Mouse (Mus musculus): ENCODE results near the gene Cdca5. TPM values are rescaled to one million over a fixed set of nuclear protein-coding genes. Genes with fewer than 3 reads are reported as not detected.

Cdca5 gene
- polyA plus RNA-seq, 1 experiment from 2014 or later, result 50.8 TPM

DNA sequence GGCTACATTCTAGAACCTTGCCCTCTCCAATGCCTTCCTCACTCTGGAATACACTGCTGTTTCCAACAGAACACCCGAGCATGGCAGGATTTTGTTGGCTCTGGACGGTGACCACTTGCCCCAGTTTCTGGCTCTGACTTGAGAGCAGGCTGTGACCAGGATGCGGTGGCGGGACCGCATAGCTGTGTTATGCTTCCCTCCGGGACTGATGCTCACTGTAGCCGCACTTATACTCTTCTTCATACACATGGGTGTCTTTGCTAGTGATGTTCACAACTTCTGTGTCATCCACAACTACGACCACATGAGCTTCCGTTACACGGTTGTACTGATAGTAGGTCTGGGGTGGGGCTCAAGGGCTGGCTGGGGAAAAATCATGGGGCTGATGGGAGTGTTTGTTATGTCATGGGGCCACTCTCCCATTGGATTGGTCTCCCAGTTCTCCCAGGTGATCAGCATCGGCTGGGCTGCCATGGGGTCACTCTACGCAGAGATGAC lies 4.8 kb upstream of the Cdca5 start, which contains the start of gene Tmem262:
Tmem262 (plus strand) TSS at position 51 of the 498 bp plus-strand sequence.
- H3K4me2 ChIP-seq, result no peak within 1 kb of the TSS
- no peak within 1 kb of the TSS for H3K27ac ChIP-seq (ENCODE audit: low read depth, low read length)
- no peak for ATAC-seq (replicated peaks; ENCODE audit: low FRiP score)
- no peak for DNase-seq (ENCODE audit: low spot score)
- H3K4me3 ChIP-seq (ENCODE audit: low read depth, low read length), result no peak within 1 kb of the TSS
- no peaks in the 10 kb centered on the region for H3K27me3 ChIP-seq (replicated peaks; ENCODE audit: control insufficient read depth, insufficient read depth, low read length)
- H3K36me3 ChIP-seq (ENCODE audit: control insufficient read depth, insufficient read depth, low read length), result peaks cover 18% of the 10 kb centered on the region
- WGBS, result 90% methylated on average over 12 of the region's 12 CpGs
- H3K9ac ChIP-seq (ENCODE audit: low read depth, low read length), result no peak within 1 kb of the TSS
- peaks cover 13% of the 10 kb centered on the region for H3K4me1 ChIP-seq (replicated peaks; ENCODE audit: control insufficient read depth, insufficient read depth, low read length)
- no peaks in the 10 kb centered on the region for H3K9me3 ChIP-seq (ENCODE audit: control insufficient read depth, low read length)

- peaks cover 10% of the 10 kb centered on the region for H3K4me1 ChIP-seq (replicated peaks; ENCODE audit: control insufficient read depth, insufficient read depth, low read length)
- H3K36me3 ChIP-seq (ENCODE audit: control insufficient read depth, insufficient read depth, low read length), result peaks cover 17% of the 10 kb centered on the region
- WGBS, result 86% methylated on average over 9 of the region's 9 CpGs
Measured at GRCm38 (mm10) chr19:6082156-6082555, 2.6 kb upstream of the Cdca5 start, which contains the start of gene Gm28374. Gene Gm28374 (minus strand): TSS chr19:6082256.

GRCm38 (mm10) chr19:6085417-6085879 lies 665 bp downstream of the Cdca5 start:
- DNase-seq (ENCODE audit: low spot score) (peak; percentile 74), ATAC-seq (replicated peaks; ENCODE audit: low FRiP score) (peak; percentile 84)
- Histone ChIP-seq H3K4me1 (replicated peaks; ENCODE audit: control insufficient read depth, insufficient read depth, low read length) (peaks cover 10% of the 10 kb centered on the region), H3K4me3 (ENCODE audit: low read depth, low read length) (peak overlapping the region; percentile 75), H3K27ac (ENCODE audit: low read depth, low read length) (peak overlapping the region; percentile 84), H3K9ac (ENCODE audit: low read depth, low read length) (peak overlapping the region; percentile 81), H3K9me3 (ENCODE audit: control insufficient read depth, low read length) (no peaks in the 10 kb centered on the region), H3K27me3 (replicated peaks; ENCODE audit: control insufficient read depth, insufficient read depth, low read length) (no peaks in the 10 kb centered on the region), H3K36me3 (ENCODE audit: control insufficient read depth, insufficient read depth, low read length) (peaks cover 32% of the 10 kb centered on the region), H3K4me2 (peak overlapping the region; percentile 90)
- WGBS, result 0% methylated on average over 17 of the region's 17 CpGs

More at GRCm38 (mm10) chr19:6082156-6082555, 2.6 kb upstream of the Cdca5 start, which contains the start of gene Gm28374:
- ATAC-seq (replicated peaks; ENCODE audit: low FRiP score) (no peak), DNase-seq (ENCODE audit: low spot score) (no peak)
- H3K4me2 ChIP-seq, result no peak within 1 kb of the TSS
- no peak within 1 kb of the TSS for H3K9ac ChIP-seq (ENCODE audit: low read depth, low read length)
- H3K4me3 ChIP-seq (ENCODE audit: low read depth, low read length), result no peak within 1 kb of the TSS; the same call in 1 of the 2 replicates
- H3K27me3 ChIP-seq (replicated peaks; ENCODE audit: control insufficient read depth, insufficient read depth, low read length), result no peaks in the 10 kb centered on the region
- no peak within 1 kb of the TSS for H3K27ac ChIP-seq (ENCODE audit: low read depth, low read length)
- no peaks in the 10 kb centered on the region for H3K9me3 ChIP-seq (ENCODE audit: control insufficient read depth, low read length)

DNA sequence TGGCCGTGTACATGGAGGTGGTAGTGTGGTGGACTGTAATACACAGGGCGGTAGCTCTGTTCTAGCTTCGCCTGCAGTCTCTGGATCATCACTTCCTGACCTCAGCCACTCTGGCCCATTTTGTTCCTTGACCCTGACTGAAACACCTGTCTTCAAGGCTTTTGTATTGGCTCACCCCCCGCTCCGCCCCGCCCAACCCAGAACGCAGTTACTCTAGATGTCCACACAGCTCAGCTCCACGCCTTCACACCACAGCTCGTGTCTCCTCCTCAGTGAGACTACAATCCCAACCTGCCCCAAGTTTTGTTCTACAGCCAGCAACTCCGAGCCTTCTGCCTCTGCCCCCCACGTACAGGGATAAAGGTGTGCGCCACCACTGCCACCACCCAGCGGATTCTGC lies 4.1 kb downstream of the Cdca5 start:
- Histone ChIP-seq H3K9me3 (ENCODE audit: control insufficient read depth, low read length) (no peaks in the 10 kb centered on the region), H3K27ac (ENCODE audit: low read depth, low read length) (no peak overlapping the region), H3K4me3 (ENCODE audit: low read depth, low read length) (no peak overlapping the region), H3K36me3 (ENCODE audit: control insufficient read depth, insufficient read depth, low read length) (peaks cover 28% of the 10 kb centered on the region), H3K9ac (ENCODE audit: low read depth, low read length) (no peak overlapping the region), H3K27me3 (replicated peaks; ENCODE audit: control insufficient read depth, insufficient read depth, low read length) (no peaks in the 10 kb centered on the region), H3K4me1 (replicated peaks; ENCODE audit: control insufficient read depth, insufficient read depth, low read length) (peaks cover 7% of the 10 kb centered on the region), H3K4me2 (no peak overlapping the region)
- DNase-seq (ENCODE audit: low spot score) (no peak), ATAC-seq (replicated peaks; ENCODE audit: low FRiP score) (no peak)
- 87% methylated on average over 13 of the region's 13 CpGs for WGBS

- Histone ChIP-seq H3K4me2 (no peak within 1 kb of the TSS), H3K4me1 (replicated peaks; ENCODE audit: control insufficient read depth, insufficient read depth, low read length) (no peaks in the 10 kb centered on the region), H3K36me3 (ENCODE audit: control insufficient read depth, insufficient read depth, low read length) (peaks cover 21% of the 10 kb centered on the region), H3K4me3 (ENCODE audit: low read depth, low read length) (no peak within 1 kb of the TSS), H3K27me3 (replicated peaks; ENCODE audit: control insufficient read depth, insufficient read depth, low read length) (no peaks in the 10 kb centered on the region), H3K27ac (ENCODE audit: low read depth, low read length) (no peak within 1 kb of the TSS), H3K9ac (ENCODE audit: low read depth, low read length) (no peak within 1 kb of the TSS), H3K9me3 (ENCODE audit: control insufficient read depth, low read length) (no peaks in the 10 kb centered on the region)
- DNase-seq (ENCODE audit: low spot score) (no peak), ATAC-seq (replicated peaks; ENCODE audit: low FRiP score) (no peak)
- WGBS, result 84% methylated on average over 7 of the region's 7 CpGs
Measured at GRCm38 (mm10) chr19:6094119-6094518, 9.3 kb downstream of the Cdca5 start, which contains the start of gene AC131692.1. Gene AC131692.1 (plus strand): TSS chr19:6094419.

DNA sequence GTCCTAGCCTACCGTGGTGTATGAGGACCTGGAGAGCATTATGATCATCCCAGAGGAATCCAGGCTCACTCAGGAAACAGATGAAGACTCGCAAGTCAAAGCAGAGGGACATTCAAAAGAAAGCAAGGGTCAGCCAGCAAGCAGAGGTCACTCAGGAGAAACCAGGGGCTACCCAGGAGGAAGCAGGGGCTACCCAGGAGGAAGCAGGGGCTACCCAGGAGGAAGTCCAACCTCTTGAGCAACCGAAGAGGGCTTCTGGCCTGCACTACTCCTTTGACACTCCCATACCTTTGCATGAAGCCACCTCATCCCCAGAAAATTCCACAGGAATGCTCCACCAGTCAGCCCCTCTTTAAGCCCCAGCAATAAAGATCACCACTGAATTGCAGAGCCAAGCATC lies 13.1 kb downstream of the Cdca5 start:
- DNase-seq (ENCODE audit: low spot score) (no peak), ATAC-seq (replicated peaks; ENCODE audit: low FRiP score) (no peak)
- H3K9ac ChIP-seq (ENCODE audit: low read depth, low read length), result no peak overlapping the region
- H3K36me3 ChIP-seq (ENCODE audit: control insufficient read depth, insufficient read depth, low read length), result peaks cover 5% of the 10 kb centered on the region
- no peak overlapping the region for H3K4me2 ChIP-seq
- no peaks in the 10 kb centered on the region for H3K27me3 ChIP-seq (replicated peaks; ENCODE audit: control insufficient read depth, insufficient read depth, low read length)
- H3K9me3 ChIP-seq (ENCODE audit: control insufficient read depth, low read length), result no peaks in the 10 kb centered on the region
- H3K4me3 ChIP-seq (ENCODE audit: low read depth, low read length), result no peak overlapping the region
- no peak overlapping the region for H3K27ac ChIP-seq (ENCODE audit: low read depth, low read length)
- 82% methylated on average over 3 of the region's 3 CpGs for WGBS
- peaks cover 2% of the 10 kb centered on the region; the same call in 1 of the 2 replicates for H3K4me1 ChIP-seq (replicated peaks; ENCODE audit: control insufficient read depth, insufficient read depth, low read length)

- DNase-seq (ENCODE audit: low spot score), result no peak
- Histone ChIP-seq H3K9me3 (ENCODE audit: control insufficient read depth, low read length) (no peaks in the 10 kb centered on the region), H3K27ac (ENCODE audit: low read depth, low read length) (no peak overlapping the region), H3K36me3 (ENCODE audit: control insufficient read depth, insufficient read depth, low read length) (0 out of 2 replicates have a peak, but pooled peaks cover 3% of the 10 kb centered on the region), H3K27me3 (replicated peaks; ENCODE audit: control insufficient read depth, insufficient read depth, low read length) (no peaks in the 10 kb centered on the region), H3K4me2 (no peak overlapping the region), H3K4me1 (replicated peaks; ENCODE audit: control insufficient read depth, insufficient read depth, low read length) (peaks cover 21% of the 10 kb centered on the region), H3K4me3 (ENCODE audit: low read depth, low read length) (no peak overlapping the region), H3K9ac (ENCODE audit: low read depth, low read length) (no peak overlapping the region)
- no peak for ATAC-seq (replicated peaks; ENCODE audit: low FRiP score)
- 75% methylated on average over 6 of the region's 6 CpGs for WGBS
Measured at GRCm38 (mm10) chr19:6101186-6101585, 16.4 kb downstream of the Cdca5 start.

- WGBS, result 77% methylated on average over 6 of the region's 6 CpGs
- Histone ChIP-seq H3K27me3 (replicated peaks; ENCODE audit: control insufficient read depth, insufficient read depth, low read length) (no peaks in the 10 kb centered on the region), H3K9me3 (ENCODE audit: control insufficient read depth, low read length) (no peaks in the 10 kb centered on the region), H3K27ac (ENCODE audit: low read depth, low read length) (no peak overlapping the region), H3K4me3 (ENCODE audit: low read depth, low read length) (no peak overlapping the region), H3K9ac (ENCODE audit: low read depth, low read length) (no peak overlapping the region), H3K4me1 (replicated peaks; ENCODE audit: control insufficient read depth, insufficient read depth, low read length) (peaks cover 21% of the 10 kb centered on the region), H3K4me2 (no peak overlapping the region), H3K36me3 (ENCODE audit: control insufficient read depth, insufficient read depth, low read length) (0 out of 2 replicates have a peak, but pooled peaks cover 3% of the 10 kb centered on the region)
- ATAC-seq (replicated peaks; ENCODE audit: low FRiP score) (peak; percentile 67), DNase-seq (ENCODE audit: low spot score) (no peak)
Measured at GRCm38 (mm10) chr19:6102169-6102853, 17.5 kb downstream of the Cdca5 start.

All from liver, embryonic 11.5 days (tissue).